Mouse (Mus musculus) kidney, postnatal 0 days (tissue): ENCODE data around the gene Polr2m. TPM values are rescaled to one million over a fixed set of nuclear protein-coding genes. Genes with fewer than 3 reads are reported as not detected.

Experiments used
- ATAC-seq: fragments of 200-750 bp; cut with Nextera tagmentation; replicated peaks from 2 replicates; pipeline ENCODE4 v1.8.0; 2017; ENCODE audit warnings: low read depth, moderate number of reproducible peaks, moderate TSS enrichment, moderate library complexity; ENCODE audit not compliant: low FRiP score
- DNase-seq: peaks from one replicate; pipeline ENCODE4 v3.0.0-alpha.2; 2016; ENCODE audit warnings: low spot score
- H3K27ac ChIP-seq: fragments of 300-500 bp; sonication (generic); 2 replicates; pipeline ENCODE4 v1.5.1; 2014; ENCODE audit warnings: mild to moderate bottlenecking
- H3K27me3 ChIP-seq: fragments of 300-500 bp; sonication (generic); 2 replicates; pipeline ENCODE4 v1.6.1; 2014; ENCODE audit warnings: low read length, mixed read lengths; ENCODE audit not compliant: insufficient read depth
- H3K36me3 ChIP-seq: fragments of 300-500 bp; sonication (generic); 2 replicates; pipeline ENCODE4 v1.6.1; 2014; ENCODE audit warnings: low read length, mixed read lengths; ENCODE audit not compliant: insufficient read depth
- H3K4me1 ChIP-seq: fragments of 300-500 bp; sonication (generic); replicated peaks from 2 replicates; pipeline ENCODE4 v1.6.1; 2014; ENCODE audit warnings: antibody characterized with exemption, low read length, mixed read lengths; ENCODE audit not compliant: insufficient read depth
- H3K4me2 ChIP-seq: fragments of 300-500 bp; sonication (generic); 2 replicates; pipeline ENCODE4 v1.6.1; 2014; ENCODE audit warnings: mild to moderate bottlenecking, low read length, moderate library complexity, mixed read lengths
- H3K4me3 ChIP-seq: fragments of 300-500 bp; sonication (generic); replicated peaks from 2 replicates; pipeline ENCODE4 v1.5.1; 2014; ENCODE audit warnings: low read depth, low read length
- H3K9ac ChIP-seq: fragments of 300-500 bp; sonication (generic); 2 replicates; pipeline ENCODE4 v1.6.1; 2014; ENCODE audit warnings: low read depth, low read length
- H3K9me3 ChIP-seq: fragments of 300-500 bp; sonication (generic); replicated peaks from 2 replicates; pipeline ENCODE4 v1.6.1; 2016; ENCODE audit warnings: low read length, inconsistent platforms, mixed read lengths
- CTCF ChIP-seq: IDR thresholded peaks from 2 replicates; pipeline ENCODE4 v1.5.1; 2016; ENCODE audit warnings: antibody characterized with exemption, low read depth, mild to moderate bottlenecking, moderate library complexity
- WGBS: fragments of 180-500 bp; shearing (Covaris S2); extraction: QIAGEN DNeasy Blood & Tissue Kit; methylation state at CpG from one replicate; pipeline ENCODE4 v1.1.7; 2014; 5-methylcytosine and 5-hydroxymethylcytosine counted together
- polyA plus RNA-seq: library from polyadenylated mRNA; unstranded; fragments of >200 nt; fragmentation: Nextera tagmentation; extraction: Ambion mirVana; gene quantifications from 2 replicates; pipeline ENCODE4 v1.2.1, GENCODE M21; 2015

The Polr2m gene
- polyA plus RNA-seq, 1 experiment from 2014 or later: 324 TPM

DNA sequence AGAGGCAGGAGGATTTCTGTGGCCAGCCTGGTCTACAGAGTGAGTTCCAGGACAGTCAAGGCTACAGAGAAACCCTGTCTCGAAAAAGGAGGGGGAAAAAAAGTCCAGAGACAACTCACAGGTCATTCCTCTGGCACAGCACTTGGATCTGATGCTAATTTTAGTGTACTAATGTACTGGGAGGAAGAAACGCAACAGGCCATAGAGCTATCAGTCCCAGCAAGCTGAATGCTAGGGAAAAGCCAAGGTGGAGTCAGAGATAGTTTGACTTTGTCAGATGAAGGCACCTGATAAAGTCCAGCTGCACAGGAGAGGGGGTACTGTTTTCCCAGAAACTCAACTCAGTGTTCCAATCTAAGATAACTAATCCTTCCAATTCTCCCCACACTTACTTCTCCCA, 5.4 kb downstream of the Polr2m start:
- Histone ChIP-seq H3K36me3 (peaks cover 68% of the 10 kb centered on the region), H3K9me3 (no peaks in the 10 kb centered on the region), H3K27ac (no peak overlapping the region), H3K27me3 (no peaks in the 10 kb centered on the region), H3K4me1 (no peaks in the 10 kb centered on the region), H3K4me3 (no peak overlapping the region), H3K4me2 (no peak overlapping the region), H3K9ac (no peak overlapping the region)
- no peak for TF ChIP-seq CTCF
- no peak for ATAC-seq
- WGBS: 89% methylated on average over 2 of the region's 2 CpGs
- DNase-seq: no peak

DNA sequence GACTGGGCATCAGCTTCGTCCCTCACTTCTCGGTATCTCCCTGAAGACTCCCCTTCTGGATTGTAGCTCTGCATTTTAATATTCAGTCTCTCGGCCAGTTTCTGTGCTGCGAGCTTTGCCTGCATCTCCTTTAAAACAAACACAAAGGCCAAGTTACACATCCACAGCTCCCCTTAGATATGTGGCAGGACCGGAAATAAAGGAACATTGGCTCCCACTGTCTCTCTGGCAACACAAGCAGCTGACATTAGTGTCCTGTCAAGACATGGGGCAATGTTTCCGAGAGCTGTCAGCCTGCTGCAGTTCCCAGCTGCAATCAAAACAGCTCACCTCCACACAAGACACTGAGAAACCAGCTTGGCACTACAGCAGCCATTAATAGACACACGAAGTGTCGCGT, 6.3 kb downstream of the Polr2m start:
- Histone ChIP-seq H3K36me3 (peaks cover 75% of the 10 kb centered on the region), H3K4me2 (no peak overlapping the region), H3K4me3 (no peak overlapping the region), H3K27ac (no peak overlapping the region), H3K9me3 (no peaks in the 10 kb centered on the region), H3K4me1 (no peaks in the 10 kb centered on the region), H3K27me3 (no peaks in the 10 kb centered on the region), H3K9ac (no peak overlapping the region)
- 93% methylated on average over 9 of the region's 9 CpGs for WGBS
- no peak for TF ChIP-seq CTCF
- no peak for ATAC-seq
- DNase-seq: no peak

DNA sequence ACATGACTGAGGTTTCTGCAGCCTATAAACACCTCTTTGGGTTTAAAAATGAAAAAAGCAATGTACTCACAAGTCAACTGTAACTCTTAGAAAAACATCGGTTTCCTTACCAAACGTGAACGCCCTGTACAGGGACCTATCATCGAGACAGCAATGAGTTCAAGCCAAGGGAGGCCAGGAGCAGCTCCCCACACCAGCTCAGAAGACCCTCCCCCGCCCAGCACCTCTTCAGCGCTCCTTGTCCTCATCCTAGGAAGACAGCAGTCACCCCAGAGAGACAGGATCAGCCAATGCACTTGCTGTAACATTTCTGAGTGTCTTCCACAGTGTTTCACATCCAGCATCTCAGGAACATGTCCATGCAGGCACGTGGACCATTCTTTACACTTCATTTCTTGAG, 7.1 kb downstream of the Polr2m start:
- no peak overlapping the region for H3K9ac ChIP-seq
- 88% methylated on average over 7 of the region's 7 CpGs for WGBS
- no peak for ATAC-seq

DNA sequence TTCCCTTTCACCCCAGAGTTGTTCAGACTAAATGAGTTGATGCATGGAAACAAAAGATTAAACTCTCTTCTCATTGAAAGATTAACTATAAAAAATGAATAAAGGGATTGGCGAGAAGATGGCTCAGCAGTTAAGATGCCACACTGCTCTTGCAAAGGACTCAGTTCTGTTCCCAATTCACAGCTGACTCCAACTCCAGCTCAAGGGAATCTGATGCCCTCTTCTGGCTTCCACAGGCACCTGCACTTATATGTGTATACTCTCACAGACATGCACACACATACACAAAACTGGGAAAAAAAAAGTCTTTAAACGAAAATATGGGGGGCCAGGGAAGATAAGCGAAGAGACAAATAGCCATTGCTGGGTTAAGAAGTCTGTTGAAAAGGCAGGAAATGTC, 9.1 kb downstream of the Polr2m start:
- TF ChIP-seq CTCF: peak; percentile 26; the same call in 1 of the 2 replicates
- WGBS: 98% methylated on average over 3 of the region's 3 CpGs
- DNase-seq: no peak
- Histone ChIP-seq H3K36me3 (peaks cover 64% of the 10 kb centered on the region), H3K27ac (no peak overlapping the region), H3K9me3 (no peaks in the 10 kb centered on the region), H3K4me3 (no peak overlapping the region), H3K4me1 (no peaks in the 10 kb centered on the region), H3K27me3 (no peaks in the 10 kb centered on the region), H3K4me2 (no peak overlapping the region), H3K9ac (no peak overlapping the region)
- no peak for ATAC-seq

More for the DNA sequence above, 7.1 kb downstream of the Polr2m start:
- Histone ChIP-seq H3K4me1 (no peaks in the 10 kb centered on the region), H3K27me3 (no peaks in the 10 kb centered on the region), H3K4me2 (no peak overlapping the region), H3K9me3 (no peaks in the 10 kb centered on the region), H3K36me3 (peaks cover 79% of the 10 kb centered on the region), H3K27ac (no peak overlapping the region), H3K4me3 (no peak overlapping the region)
- DNase-seq: no peak
- no peak for TF ChIP-seq CTCF

DNA sequence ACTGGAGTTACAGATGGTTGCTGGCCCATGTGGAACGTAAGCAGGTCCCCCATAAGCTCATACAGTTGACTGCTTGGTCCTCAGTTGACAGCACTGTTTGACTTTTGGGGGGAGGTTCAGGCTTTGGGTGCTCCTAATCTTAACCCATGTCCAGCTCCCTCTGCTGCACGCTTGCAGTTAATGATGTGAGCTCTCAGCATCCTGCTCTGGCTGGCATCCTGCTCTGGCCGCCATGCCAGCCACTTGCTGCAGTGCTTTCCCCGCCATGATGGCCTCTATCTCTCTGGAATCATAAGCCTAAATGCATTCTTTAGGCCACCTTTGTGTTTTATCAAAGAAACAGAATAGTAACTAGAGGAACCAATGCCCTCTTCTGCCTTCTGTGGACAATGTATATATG, 10.2 kb downstream of the Polr2m start:
- 94% methylated on average over 4 of the region's 4 CpGs for WGBS
- Histone ChIP-seq H3K27me3 (no peaks in the 10 kb centered on the region), H3K27ac (no peak overlapping the region), H3K36me3 (peaks cover 54% of the 10 kb centered on the region), H3K9ac (no peak overlapping the region), H3K4me1 (no peaks in the 10 kb centered on the region), H3K4me2 (no peak overlapping the region), H3K9me3 (no peaks in the 10 kb centered on the region), H3K4me3 (no peak overlapping the region)
- TF ChIP-seq CTCF: no peak
- ATAC-seq (no peak), DNase-seq (no peak)

DNA sequence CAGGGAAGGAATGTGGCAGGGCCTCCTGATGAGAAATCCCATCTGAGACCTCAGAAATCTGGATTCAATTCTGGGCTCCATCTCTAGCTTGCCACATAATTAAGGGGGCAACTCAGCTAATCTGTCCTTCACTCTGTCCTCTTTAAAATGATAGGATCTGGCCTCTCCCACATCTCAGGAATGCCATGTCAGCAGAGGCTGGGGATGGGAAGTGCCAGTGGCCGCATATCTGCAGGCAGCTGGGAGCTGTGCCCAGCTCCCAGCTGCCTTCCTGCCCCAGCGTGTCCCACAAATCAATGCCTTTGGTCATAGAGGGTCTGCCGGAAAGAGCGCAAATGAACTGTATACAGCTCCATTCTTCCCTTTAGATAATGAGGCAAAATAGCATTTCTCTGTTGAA, 18.3 kb downstream of the Polr2m start:
- WGBS: 44% methylated on average over 4 of the region's 4 CpGs
- no peak for ATAC-seq
- no peak overlapping the region for H3K4me2 ChIP-seq
- no peak overlapping the region for H3K27ac ChIP-seq
- no peak overlapping the region for H3K4me3 ChIP-seq
- no peak overlapping the region for H3K9ac ChIP-seq
- H3K27me3 ChIP-seq: no peaks in the 10 kb centered on the region
- TF ChIP-seq CTCF: no peak
- H3K9me3 ChIP-seq: no peaks in the 10 kb centered on the region
- H3K4me1 ChIP-seq: 0 out of 2 replicates have a peak, but pooled peaks cover 3% of the 10 kb centered on the region
- no peak for DNase-seq
- no peaks in the 10 kb centered on the region for H3K36me3 ChIP-seq

DNA sequence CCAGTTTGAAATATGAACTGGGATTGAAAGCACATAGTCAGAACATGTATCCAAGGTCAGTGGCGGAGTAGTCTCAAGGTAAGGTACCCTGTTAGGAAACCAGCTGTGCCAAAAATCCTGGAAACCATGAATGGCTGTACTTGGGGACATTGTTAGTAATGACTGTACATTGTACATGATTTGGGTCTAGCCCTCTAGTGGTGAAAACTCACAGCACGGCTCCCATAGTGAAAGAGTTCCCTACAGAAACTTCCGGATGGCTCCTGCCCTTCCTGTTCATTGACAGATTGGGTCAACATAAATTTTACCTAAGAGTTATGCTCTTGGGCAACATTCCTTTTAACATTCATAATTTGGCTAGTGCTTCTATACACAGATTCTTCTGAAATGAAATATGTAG, 19.6 kb downstream of the Polr2m start:
- Histone ChIP-seq H3K27ac (no peak overlapping the region), H3K9me3 (no peaks in the 10 kb centered on the region), H3K27me3 (no peaks in the 10 kb centered on the region), H3K4me1 (0 out of 2 replicates have a peak, but pooled peaks cover 3% of the 10 kb centered on the region), H3K4me2 (no peak overlapping the region), H3K36me3 (no peaks in the 10 kb centered on the region), H3K4me3 (no peak overlapping the region), H3K9ac (no peak overlapping the region)
- peak; percentile 75 for TF ChIP-seq CTCF
- 70% methylated on average over 3 of the region's 3 CpGs for WGBS
- no peak for ATAC-seq
- peak; percentile 72 for DNase-seq
